Mouse (Mus musculus) 3T3-L1 (cell line): ENCODE data around the gene Agbl2.
A peak's percentile ranks its signal among the peaks of the same experiment; 100 is the strongest.
"Not testable (repeated sequence)": the region's sequence is repeated elsewhere in the genome, so short reads cannot be mapped to it uniquely, and the experiment has no call there.

Experiments used
- DNase-seq: peaks from one replicate; pipeline ENCODE4 v3.0.0-alpha.2; 2015; ENCODE audit warnings: low read depth, low spot score

Agbl2 gene

GRCm38 (mm10) chr2:90816144-90816543, 33.6 kb downstream of the Agbl2 start:
- no peak for DNase-seq

- no peak for DNase-seq
Observed at GRCm38 (mm10) chr2:90818710-90819109, 36.2 kb downstream of the Agbl2 start.

GRCm38 (mm10) chr2:90820894-90821293, 38.4 kb downstream of the Agbl2 start:
- DNase-seq: no peak

GRCm38 (mm10) chr2:90822978-90823377, 40.5 kb downstream of the Agbl2 start:
- no peak for DNase-seq

GRCm38 (mm10) chr2:90823781-90824180, 41.3 kb downstream of the Agbl2 start:
- no peak for DNase-seq

- DNase-seq: not testable (repeated sequence)
Observed at GRCm38 (mm10) chr2:90824528-90824927, 42.0 kb downstream of the Agbl2 start.

- no peak for DNase-seq
Observed at GRCm38 (mm10) chr2:90825515-90826172, 43.1 kb downstream of the Agbl2 start.

GRCm38 (mm10) chr2:90828739-90829138, 46.2 kb downstream of the Agbl2 start:
- DNase-seq: no peak

GRCm38 (mm10) chr2:90833502-90833901, 51.0 kb downstream of the Agbl2 start:
- DNase-seq: no peak

- no peak for DNase-seq
Observed at GRCm38 (mm10) chr2:90838621-90839020, 56.1 kb downstream of the Agbl2 start.

- DNase-seq: no peak
Observed at GRCm38 (mm10) chr2:90843666-90844065, 61.1 kb downstream of the Agbl2 start.

- DNase-seq: no peak
Observed at GRCm38 (mm10) chr2:90844262-90844661, 61.7 kb downstream of the Agbl2 start.

- DNase-seq: no peak
Observed at GRCm38 (mm10) chr2:90845234-90845633, 62.7 kb downstream of the Agbl2 start.

- no peak for DNase-seq
Observed at GRCm38 (mm10) chr2:90846171-90846570, 63.6 kb downstream of the Agbl2 start.

GRCm38 (mm10) chr2:90846597-90846954, 64.0 kb downstream of the Agbl2 start:
- no peak for DNase-seq

- peak; percentile 97 for DNase-seq
Observed at GRCm38 (mm10) chr2:90846955-90847680, 64.6 kb downstream of the Agbl2 start, which contains the start of gene Mtch2. Mtch2 (plus strand) TSS chr2:90847155.

- DNase-seq: no peak
Observed at GRCm38 (mm10) chr2:90847681-90848050, 65.1 kb downstream of the Agbl2 start.

GRCm38 (mm10) chr2:90848331-90848730, 65.8 kb downstream of the Agbl2 start:
- peak; percentile 58 for DNase-seq

- DNase-seq: no peak
Observed at GRCm38 (mm10) chr2:90850401-90850800, 67.9 kb downstream of the Agbl2 start.

GRCm38 (mm10) chr2:90861486-90861885, 79.0 kb downstream of the Agbl2 start:
- no peak for DNase-seq

- DNase-seq: no peak
Observed at GRCm38 (mm10) chr2:90864184-90864583, 81.7 kb downstream of the Agbl2 start.

- peak; percentile 90 for DNase-seq
Observed at GRCm38 (mm10) chr2:90866524-90866923, 84.0 kb downstream of the Agbl2 start.

- no peak for DNase-seq
Observed at GRCm38 (mm10) chr2:90870136-90870601, 87.6 kb downstream of the Agbl2 start.
